Mouse (Mus musculus): ENCODE data around the gene Gzmc.
A peak's percentile ranks its signal among the peaks of the same experiment; 100 is the strongest.
"Not testable (repeated sequence)": the region's sequence is repeated elsewhere in the genome, so short reads cannot be mapped to it uniquely, and the experiment has no call there.

Gene Gzmc

DNA sequence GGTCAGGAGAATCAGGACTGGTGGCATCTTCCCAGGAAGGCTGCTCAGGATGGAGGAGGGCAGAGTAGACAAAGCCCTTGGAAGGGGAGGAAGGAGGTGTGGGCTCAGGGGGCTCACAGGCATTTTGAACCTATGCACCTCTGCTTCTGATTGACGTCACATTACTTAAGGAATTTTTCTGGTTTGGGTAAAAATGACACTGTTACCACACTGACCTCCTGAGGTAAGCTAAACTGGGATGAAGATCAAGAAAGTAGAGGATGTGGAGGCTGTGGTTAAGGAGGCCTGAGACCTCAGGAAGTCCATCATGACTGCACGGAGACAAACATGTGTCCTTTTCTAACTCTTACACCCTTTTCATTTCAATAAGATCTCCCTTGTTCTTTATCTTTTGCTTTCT, at the start of gene Gzmc:
Gzmc (minus strand) TSS at position 101 of the 400 bp plus-strand sequence.
- no peak for DNase-seq

DNA sequence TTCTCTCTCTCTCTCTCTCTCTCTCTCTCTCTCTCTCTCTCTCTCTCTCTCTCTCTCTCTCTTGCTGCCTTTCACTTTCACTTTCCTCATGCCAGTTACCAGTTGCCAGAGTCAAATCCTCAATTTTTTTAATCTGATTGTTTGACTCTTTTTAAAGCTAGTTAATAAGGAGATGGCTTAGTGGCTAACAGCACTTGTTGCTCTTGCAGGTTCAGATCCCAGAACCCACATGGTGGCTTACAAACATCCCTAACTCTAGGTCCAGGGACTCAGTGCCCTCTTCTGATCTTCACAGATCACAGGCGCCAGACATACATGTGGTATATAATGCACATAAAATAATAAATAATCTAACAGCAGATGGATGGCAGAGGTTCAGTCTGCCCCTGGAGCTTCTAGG, 49.4 kb upstream of the Gzmc start:
- DNase-seq: no peak

DNA sequence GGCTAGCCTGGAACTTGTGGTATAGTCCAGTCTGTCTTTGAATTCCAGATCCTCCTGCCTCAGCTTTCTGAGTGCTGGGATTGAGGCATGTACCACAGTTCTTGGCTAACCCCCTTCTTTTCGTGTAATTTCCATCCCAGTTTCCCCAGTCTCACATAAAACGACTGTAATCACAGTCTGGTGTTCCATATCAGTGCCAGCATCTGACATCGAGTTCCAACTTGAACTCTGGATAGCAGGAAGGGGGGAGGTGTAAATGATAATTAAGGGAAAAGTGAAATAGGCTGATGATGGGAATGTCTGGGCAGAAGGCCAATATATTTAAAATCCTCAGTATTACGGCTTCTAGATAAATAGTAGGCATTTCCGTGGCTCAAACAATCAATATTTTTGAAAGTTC, 46.6 kb upstream of the Gzmc start:
- DNase-seq: no peak

DNA sequence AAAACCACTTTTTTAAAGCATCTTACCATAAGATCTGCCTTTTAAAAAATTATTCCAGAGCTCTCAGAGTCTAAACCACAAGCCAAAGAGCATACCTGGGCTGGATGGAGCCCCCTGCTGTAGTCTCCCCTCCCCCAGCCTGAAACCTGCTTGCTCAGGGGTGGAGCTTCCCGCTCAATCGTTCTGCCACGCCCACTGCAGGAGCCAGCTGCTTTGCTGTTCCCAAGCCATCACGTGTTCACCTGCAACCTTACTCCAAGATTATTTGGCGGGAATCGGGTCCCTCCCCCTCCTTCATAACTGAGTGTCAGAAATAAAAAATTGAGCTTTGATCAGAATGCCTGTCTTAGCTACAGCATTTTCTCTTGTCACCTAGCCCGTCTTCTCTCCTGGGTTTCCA, 44.2 kb upstream of the Gzmc start:
- DNase-seq: not testable (repeated sequence)

GRCm38 (mm10) chr14:56276096-56276495, 41.6 kb upstream of the Gzmc start:
- DNase-seq: not testable (repeated sequence)

GRCm38 (mm10) chr14:56266109-56266508, 31.7 kb upstream of the Gzmc start:
- no peak for DNase-seq

DNA sequence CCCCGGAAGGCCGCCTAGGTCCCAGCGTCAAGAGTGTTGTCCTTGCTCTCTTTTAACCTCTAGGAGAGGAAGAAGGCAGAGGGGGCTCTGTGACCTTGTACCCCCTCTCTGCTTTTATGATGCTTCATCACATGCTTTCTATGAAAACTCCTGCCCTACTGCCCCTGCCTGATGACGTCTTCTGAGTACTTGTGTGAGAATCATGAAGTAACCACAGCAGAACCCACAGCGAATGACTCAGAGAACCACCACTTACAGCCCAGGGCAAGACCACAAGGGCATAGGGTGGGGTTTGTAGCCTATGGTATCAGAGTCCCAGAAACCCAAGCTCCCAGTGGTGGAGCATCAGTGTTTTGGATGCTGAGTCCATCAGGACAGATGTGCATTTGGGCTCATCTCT, 27.7 kb upstream of the Gzmc start, which contains the start of gene Gzmb:
Gzmb (minus strand) TSS at position 108 of the 400 bp plus-strand sequence.
- no peak for DNase-seq

DNA sequence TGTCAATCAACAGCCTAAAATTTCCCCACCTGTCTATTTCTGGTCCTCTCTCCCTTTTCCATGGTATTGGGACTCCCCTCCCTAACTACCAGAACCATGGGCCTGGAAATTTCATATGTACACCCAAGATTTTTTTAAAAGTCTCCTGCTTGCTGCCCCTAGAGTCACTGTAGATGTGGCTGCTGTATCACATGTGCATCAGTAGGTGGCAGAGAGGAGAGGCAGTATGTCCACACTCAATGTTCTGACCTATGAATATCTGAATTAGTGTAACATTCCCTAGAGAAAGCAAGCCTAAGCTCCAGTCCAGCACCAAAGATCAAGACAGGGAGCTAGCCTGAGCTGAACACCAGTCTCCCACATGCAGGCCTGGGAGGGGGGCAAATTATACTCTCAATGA, 6.0 kb upstream of the Gzmc start:
- DNase-seq: no peak

- DNase-seq: no peak
Observed at GRCm38 (mm10) chr14:56211317-56211716, 23.1 kb downstream of the Gzmc start, which contains the start of gene Gzmf. Gzmf (minus strand) TSS chr14:56211417.

DNA sequence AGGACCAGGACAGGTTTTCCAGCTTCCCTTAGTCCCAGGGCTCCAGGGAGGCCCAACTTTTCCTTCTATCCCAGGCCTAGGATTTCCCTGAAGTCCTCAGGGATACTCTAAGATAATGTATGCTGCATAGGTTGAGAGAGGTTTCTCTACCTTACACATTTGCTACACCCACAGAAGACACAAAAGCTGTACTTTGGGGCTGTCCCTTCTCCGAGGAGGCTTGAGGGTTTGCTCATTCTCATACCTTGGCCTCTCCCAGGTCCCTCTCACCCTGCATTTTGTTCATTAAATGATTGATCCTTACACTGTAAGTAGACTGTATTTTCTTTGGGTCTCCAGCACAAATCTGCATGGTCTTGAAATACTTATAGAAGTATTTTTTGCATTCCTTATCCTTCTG, 28.8 kb downstream of the Gzmc start:
- DNase-seq: no peak

GRCm38 (mm10) chr14:56205021-56205420, 29.4 kb downstream of the Gzmc start:
- DNase-seq: not testable (repeated sequence)

DNA sequence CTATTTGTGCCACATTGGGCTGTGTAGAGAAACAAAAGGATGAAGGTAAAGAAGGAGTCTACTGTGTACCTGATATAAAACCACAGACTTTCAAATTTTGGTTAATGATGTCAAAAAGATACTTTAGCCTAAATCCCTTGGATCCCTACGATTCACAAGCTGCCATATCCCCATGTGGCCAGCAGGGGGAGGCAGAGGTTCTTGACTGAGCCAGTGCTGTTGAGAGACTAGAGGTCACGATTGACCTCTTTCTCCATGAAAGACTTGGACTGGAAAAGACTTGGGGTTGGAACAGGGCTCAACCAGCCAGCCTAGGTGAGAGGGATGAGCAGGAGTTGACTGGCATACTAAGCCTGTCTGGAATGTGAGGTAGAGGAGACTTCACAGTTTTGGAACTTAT, 30.5 kb downstream of the Gzmc start:
- DNase-seq: peak; percentile 18

DNA sequence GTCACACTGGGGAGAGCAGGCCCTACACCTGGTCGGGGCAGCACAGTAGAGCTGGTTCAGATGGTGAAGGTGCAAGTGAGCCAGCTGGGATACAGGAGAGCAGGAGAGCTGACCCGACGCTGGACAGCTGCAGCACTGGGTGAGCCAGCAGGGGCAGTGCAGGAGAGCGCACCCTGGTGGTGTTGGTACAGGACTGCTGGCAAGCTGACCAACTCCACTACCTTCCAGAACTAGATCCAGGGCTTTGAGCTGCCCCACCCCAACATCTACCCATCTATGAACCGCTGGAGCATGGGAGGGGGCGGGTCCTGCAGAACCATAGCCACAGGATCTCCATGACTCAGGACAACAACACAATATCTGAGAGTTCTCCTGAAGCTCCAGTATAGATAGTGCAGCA, 47.5 kb downstream of the Gzmc start:
- DNase-seq: no peak

DNA sequence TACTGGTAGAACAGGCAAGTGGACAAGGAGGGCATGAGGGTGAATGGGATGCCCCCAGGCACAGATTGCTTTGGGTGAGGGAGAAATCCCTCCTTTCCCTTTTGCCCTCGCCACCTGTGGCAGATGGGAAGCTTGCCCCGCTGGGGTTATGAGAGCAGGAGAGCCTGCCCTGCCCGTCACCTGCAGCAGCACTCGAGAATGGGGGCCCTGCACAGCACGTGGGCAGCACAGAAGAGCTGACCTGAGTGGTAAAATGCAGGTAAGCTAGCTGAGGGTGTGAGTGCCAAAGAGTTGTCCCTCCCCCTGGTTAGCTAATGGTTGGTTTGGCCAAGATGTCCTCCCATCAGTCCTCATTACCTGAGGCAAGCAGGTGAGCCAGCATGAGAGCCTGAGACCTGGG, 47.9 kb downstream of the Gzmc start:
- no peak for DNase-seq

Data from cerebellum, adult 11-12 months (tissue).